Mouse (Mus musculus) liver, embryonic 15.5 days (tissue): ENCODE data around the gene Casp12. TPM values are rescaled to one million over a fixed set of nuclear protein-coding genes. Genes with fewer than 3 reads are reported as not detected.
"Not testable (repeated sequence)": the region's sequence is repeated elsewhere in the genome, so short reads cannot be mapped to it uniquely, and the experiment has no call there.

ENCODE experiments used
- ATAC-seq: fragments of 200-750 bp; cut with Nextera tagmentation; 2 replicates; pipeline ENCODE4 v1.8.0; 2017; ENCODE audit warnings: moderate number of reproducible peaks, mild to moderate bottlenecking, moderate library complexity; ENCODE audit not compliant: insufficient read depth
- H3K27ac ChIP-seq: fragments of 300-500 bp; sonication (generic); replicated peaks from 2 replicates; pipeline ENCODE4 v1.5.1; 2015; ENCODE audit warnings: mild to moderate bottlenecking, inconsistent platforms
- H3K27me3 ChIP-seq: fragments of 300-500 bp; sonication (generic); 2 replicates; pipeline ENCODE4 v1.6.1; 2015; ENCODE audit warnings: mild to moderate bottlenecking, inconsistent platforms
- H3K36me3 ChIP-seq: fragments of 300-500 bp; sonication (generic); replicated peaks from 2 replicates; pipeline ENCODE4 v1.6.1; 2015; ENCODE audit warnings: moderate library complexity, mild to moderate bottlenecking, inconsistent platforms
- H3K4me1 ChIP-seq: fragments of 300-500 bp; sonication (generic); replicated peaks from 2 replicates; pipeline ENCODE4 v1.6.1; 2015; ENCODE audit warnings: inconsistent platforms
- H3K4me2 ChIP-seq: fragments of 300-500 bp; sonication (generic); 2 replicates; pipeline ENCODE4 v1.6.1; 2015; ENCODE audit warnings: moderate library complexity, mild to moderate bottlenecking, inconsistent platforms
- H3K4me3 ChIP-seq: fragments of 300-500 bp; sonication (generic); replicated peaks from 2 replicates; pipeline ENCODE4 v1.5.1; 2015; ENCODE audit warnings: mild to moderate bottlenecking, inconsistent platforms
- H3K9ac ChIP-seq: fragments of 300-500 bp; sonication (generic); 2 replicates; pipeline ENCODE4 v1.6.1; 2015; ENCODE audit warnings: moderate library complexity, mild to moderate bottlenecking, inconsistent platforms
- H3K9me3 ChIP-seq: fragments of 300-500 bp; sonication (generic); replicated peaks from 2 replicates; pipeline ENCODE4 v1.6.1; 2016; ENCODE audit warnings: inconsistent platforms
- WGBS: fragments of 180-500 bp; shearing (Covaris S2); methylation state at CpG from one replicate; pipeline ENCODE4 v1.1.7; 2015; ENCODE audit warnings: mixed read lengths; ENCODE audit not compliant: insufficient replicate concordance; 5-methylcytosine and 5-hydroxymethylcytosine counted together
- polyA plus RNA-seq: library from polyadenylated mRNA; unstranded; fragments of >200 nt; fragmentation: Nextera tagmentation; extraction: Ambion mirVana; gene quantifications from 2 replicates; pipeline ENCODE4 v1.2.1, GENCODE M21; 2015

The Casp12 gene
- polyA plus RNA-seq, 1 experiment from 2014 or later, result 0.31 TPM

- 48% methylated on average over 4 of the region's 4 CpGs for WGBS
- Histone ChIP-seq H3K27ac (no peak overlapping the region), H3K4me1 (no peaks in the 10 kb centered on the region), H3K9ac (no peak overlapping the region), H3K36me3 (no peaks in the 10 kb centered on the region), H3K9me3 (no peaks in the 10 kb centered on the region), H3K4me3 (no peak overlapping the region), H3K27me3 (no peaks in the 10 kb centered on the region), H3K4me2 (no peak overlapping the region)
- no peak for ATAC-seq
Observed at GRCm38 (mm10) chr9:5344090-5344489, 1.1 kb upstream of the Casp12 start.

GRCm38 (mm10) chr9:5347381-5347780 lies 2.2 kb downstream of the Casp12 start:
- H3K4me3 ChIP-seq, result no peak overlapping the region
- no peaks in the 10 kb centered on the region for H3K9me3 ChIP-seq
- no peak for ATAC-seq
- H3K4me2 ChIP-seq, result no peak overlapping the region
- 43% methylated on average over 4 of the region's 4 CpGs for WGBS
- H3K27ac ChIP-seq, result no peak overlapping the region
- no peaks in the 10 kb centered on the region for H3K36me3 ChIP-seq
- H3K9ac ChIP-seq, result no peak overlapping the region
- H3K4me1 ChIP-seq, result no peaks in the 10 kb centered on the region
- H3K27me3 ChIP-seq, result no peaks in the 10 kb centered on the region

- H3K9ac ChIP-seq, result no peak overlapping the region
- H3K27ac ChIP-seq, result no peak overlapping the region
- H3K4me2 ChIP-seq, result no peak overlapping the region
- H3K4me1 ChIP-seq, result no peaks in the 10 kb centered on the region
- no peaks in the 10 kb centered on the region for H3K36me3 ChIP-seq
- no peaks in the 10 kb centered on the region for H3K9me3 ChIP-seq
- no peaks in the 10 kb centered on the region for H3K27me3 ChIP-seq
- WGBS, result 61% methylated on average over 2 of the region's 2 CpGs
- no peak for ATAC-seq
- no peak overlapping the region for H3K4me3 ChIP-seq
Observed at GRCm38 (mm10) chr9:5353673-5354072, 8.4 kb downstream of the Casp12 start.

GRCm38 (mm10) chr9:5356801-5357200 lies 11.6 kb downstream of the Casp12 start:
- H3K27ac ChIP-seq, result no peak overlapping the region
- H3K27me3 ChIP-seq, result no peaks in the 10 kb centered on the region
- no peaks in the 10 kb centered on the region for H3K4me1 ChIP-seq
- no peak overlapping the region for H3K4me2 ChIP-seq
- no peak overlapping the region for H3K4me3 ChIP-seq
- no peaks in the 10 kb centered on the region for H3K36me3 ChIP-seq
- H3K9ac ChIP-seq, result no peak overlapping the region
- H3K9me3 ChIP-seq, result no peaks in the 10 kb centered on the region
- ATAC-seq, result no peak

- Histone ChIP-seq H3K36me3 (no peaks in the 10 kb centered on the region), H3K9ac (no peak overlapping the region), H3K27me3 (no peaks in the 10 kb centered on the region), H3K4me2 (no peak overlapping the region), H3K4me3 (no peak overlapping the region), H3K27ac (no peak overlapping the region), H3K4me1 (no peaks in the 10 kb centered on the region), H3K9me3 (no peaks in the 10 kb centered on the region)
- ATAC-seq, result no peak
Observed at GRCm38 (mm10) chr9:5393561-5393960, 48.3 kb downstream of the Casp12 start.

GRCm38 (mm10) chr9:5395861-5396260 lies 50.6 kb downstream of the Casp12 start:
- H3K36me3 ChIP-seq, H3K27me3 ChIP-seq, H3K9ac ChIP-seq, H3K4me1 ChIP-seq, H3K4me2 ChIP-seq, ATAC-seq, H3K27ac ChIP-seq, H3K4me3 ChIP-seq, H3K9me3 ChIP-seq: not testable (repeated sequence)
- WGBS, result 24% methylated on average over 5 of the region's 5 CpGs

- no peak for ATAC-seq
- no peak overlapping the region for H3K9ac ChIP-seq
- no peaks in the 10 kb centered on the region for H3K27me3 ChIP-seq
- no peak overlapping the region for H3K27ac ChIP-seq
- 58% methylated on average over 1 of the region's 1 CpGs for WGBS
- H3K4me3 ChIP-seq, result no peak overlapping the region
- H3K4me2 ChIP-seq, result no peak overlapping the region
- H3K4me1 ChIP-seq, result no peaks in the 10 kb centered on the region
- H3K9me3 ChIP-seq, result no peaks in the 10 kb centered on the region
- no peaks in the 10 kb centered on the region for H3K36me3 ChIP-seq
Observed at GRCm38 (mm10) chr9:5410988-5411568, 65.8 kb downstream of the Casp12 start.

- Histone ChIP-seq H3K27ac (no peak overlapping the region), H3K9me3 (no peaks in the 10 kb centered on the region), H3K27me3 (no peaks in the 10 kb centered on the region), H3K4me1 (no peaks in the 10 kb centered on the region), H3K9ac (no peak overlapping the region), H3K36me3 (no peaks in the 10 kb centered on the region), H3K4me2 (no peak overlapping the region), H3K4me3 (no peak overlapping the region)
- ATAC-seq, result no peak
- 35% methylated on average over 4 of the region's 4 CpGs for WGBS
Observed at GRCm38 (mm10) chr9:5412446-5413111, 67.3 kb downstream of the Casp12 start.

- 51% methylated on average over 2 of the region's 2 CpGs for WGBS
- Histone ChIP-seq H3K4me2 (no peak overlapping the region), H3K36me3 (no peaks in the 10 kb centered on the region), H3K4me1 (no peaks in the 10 kb centered on the region), H3K4me3 (no peak overlapping the region), H3K9me3 (no peaks in the 10 kb centered on the region), H3K27ac (no peak overlapping the region), H3K27me3 (no peaks in the 10 kb centered on the region), H3K9ac (no peak overlapping the region)
- no peak for ATAC-seq
Observed at GRCm38 (mm10) chr9:5417871-5418270, 72.6 kb downstream of the Casp12 start.

Other genes starting within 250 kb of the Casp12 start
- 3.3 and 4.1 TPM in 2 replicates for gene Casp1, start 46.9 kb upstream of the Casp12 start, polyA plus RNA-seq
- 1.0 TPM in 2 replicates for gene Casp4, start 36.6 kb upstream of the Casp12 start, polyA plus RNA-seq